Mouse (Mus musculus) left cerebral cortex, postnatal 36 days (tissue): ENCODE data around the gene Mphosph9. TPM values are rescaled to one million over a fixed set of nuclear protein-coding genes. Genes with fewer than 3 reads are reported as not detected.
"Not testable (repeated sequence)": the region's sequence is repeated elsewhere in the genome, so short reads cannot be mapped to it uniquely, and the experiment has no call there.

Source experiments
- DNase-seq, 2 experiments: peaks; one replicate each; pipeline ENCODE4 v3.0.0; 2021 to 2022; ENCODE audit warnings: low spot score in 2 of 2, mixed read lengths in 1 of 2
- intact Hi-C: fragments of 180-260 bp; cut with DNase I; formaldehyde crosslinking; loops from one replicate; pipeline ENCODE4 v1.15.1; 2025
- total RNA-seq, 2 experiments: library from RNA; stranded (reverse); gene quantifications; 2 replicates each; pipeline ENCODE4 v1.2.3; 2021

Gene Mphosph9
- total RNA-seq, 2 experiments from 2014 or later = 19.6 to 23.8 TPM

- intact Hi-C loops = loop anchor here (1.0 to 5.0 kb wide), 3 partner anchors 27 to 54 kb away; partner anchors contain the start of gene Pitpnm2
- no peak for DNase-seq
These were observed 106.1 kb downstream of the Mphosph9 start for GRCm38 (mm10) chr5:124221736-124222040.

- DNase-seq = peak; percentile 86 to 87
- intact Hi-C loops = loop anchor here (1.0 to 5.0 kb wide), 3 partner anchors 28 to 54 kb away; partner anchors contain the start of gene Pitpnm2
These were observed 106.6 kb downstream of the Mphosph9 start for GRCm38 (mm10) chr5:124221037-124221735.

DNA sequence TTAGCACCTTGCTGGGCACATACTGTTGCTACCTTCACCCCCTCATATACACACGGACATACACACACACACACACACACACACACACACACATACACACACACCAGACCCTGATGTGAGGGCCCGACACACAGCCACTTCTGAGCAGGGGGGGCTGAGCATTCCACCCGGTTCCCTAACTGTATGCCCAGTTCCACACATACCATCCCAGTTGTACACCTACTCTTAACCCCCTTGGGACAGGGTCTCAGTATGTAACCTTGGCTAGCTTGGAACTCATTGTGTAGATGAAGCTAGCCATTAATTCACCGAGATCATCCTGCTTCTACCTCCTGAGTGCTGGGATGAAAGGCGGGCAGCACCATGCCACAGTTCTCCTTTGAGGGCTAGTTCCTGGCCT lies 107.2 kb downstream of the Mphosph9 start:
- intact Hi-C loops = loop anchor here (2.0 to 5.0 kb wide), 2 partner anchors 28 to 53 kb away; partner anchors contain the start of gene Pitpnm2
- no peak for DNase-seq

GRCm38 (mm10) chr5:124219431-124219830 lies 108.3 kb downstream of the Mphosph9 start:
- intact Hi-C loops = no loop called here
- no peak for DNase-seq

DNA sequence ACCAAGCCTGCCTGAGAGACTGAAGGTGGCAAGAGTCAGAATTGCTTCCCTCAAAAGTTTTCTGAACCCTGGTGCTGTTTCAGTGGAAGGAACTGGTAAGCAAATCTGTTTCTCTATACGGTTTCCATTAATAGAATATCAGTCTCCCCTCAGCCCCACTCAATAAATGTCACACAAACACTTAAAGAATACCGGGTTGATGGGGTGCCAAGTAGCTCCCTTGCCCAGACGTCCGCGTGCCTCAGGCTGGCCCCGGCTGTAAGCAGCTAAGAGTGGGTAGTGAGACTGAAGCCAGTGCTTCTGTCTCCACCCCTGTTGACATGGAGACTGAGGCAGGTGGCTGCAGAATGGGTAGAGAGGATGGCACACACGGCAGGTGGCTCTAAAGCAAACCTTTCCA lies 108.8 kb downstream of the Mphosph9 start:
- intact Hi-C loops = no loop called here
- no peak for DNase-seq

GRCm38 (mm10) chr5:124217566-124218249 lies 110.1 kb downstream of the Mphosph9 start:
- intact Hi-C loops = no loop called here
- DNase-seq = peak; percentile 86 to 90

- intact Hi-C loops, DNase-seq: not testable (repeated sequence)
These were observed 110.7 kb downstream of the Mphosph9 start for GRCm38 (mm10) chr5:124217092-124217491.

DNA sequence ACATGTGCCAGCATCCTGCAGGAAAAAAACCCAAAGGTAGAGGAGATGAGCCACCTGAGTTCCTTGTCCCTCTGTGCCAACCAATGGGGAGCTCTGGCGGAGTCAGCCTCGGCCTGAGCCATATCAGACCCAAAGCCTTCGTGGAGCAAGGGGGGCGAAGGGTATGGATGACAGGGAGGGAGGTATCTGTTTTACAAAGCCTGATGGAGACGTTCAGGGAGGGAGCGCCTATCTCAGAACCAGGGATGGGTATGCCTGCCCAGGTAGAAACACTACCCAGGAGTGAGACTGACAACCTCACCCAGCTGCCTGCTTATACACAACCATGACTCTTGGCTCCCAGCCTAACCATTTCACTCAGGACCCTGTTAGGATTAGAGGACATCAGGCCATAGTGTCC lies 111.4 kb downstream of the Mphosph9 start:
- no peak for DNase-seq
- intact Hi-C loops = no loop called here

- intact Hi-C loops = no loop called here
- DNase-seq = no peak
These were observed 112.1 kb downstream of the Mphosph9 start for GRCm38 (mm10) chr5:124215647-124216046.

GRCm38 (mm10) chr5:124214516-124215145 lies 113.1 kb downstream of the Mphosph9 start:
- intact Hi-C loops = no loop called here
- no peak for DNase-seq

GRCm38 (mm10) chr5:124213588-124214469 lies 113.9 kb downstream of the Mphosph9 start:
- no peak for DNase-seq
- intact Hi-C loops = no loop called here

DNA sequence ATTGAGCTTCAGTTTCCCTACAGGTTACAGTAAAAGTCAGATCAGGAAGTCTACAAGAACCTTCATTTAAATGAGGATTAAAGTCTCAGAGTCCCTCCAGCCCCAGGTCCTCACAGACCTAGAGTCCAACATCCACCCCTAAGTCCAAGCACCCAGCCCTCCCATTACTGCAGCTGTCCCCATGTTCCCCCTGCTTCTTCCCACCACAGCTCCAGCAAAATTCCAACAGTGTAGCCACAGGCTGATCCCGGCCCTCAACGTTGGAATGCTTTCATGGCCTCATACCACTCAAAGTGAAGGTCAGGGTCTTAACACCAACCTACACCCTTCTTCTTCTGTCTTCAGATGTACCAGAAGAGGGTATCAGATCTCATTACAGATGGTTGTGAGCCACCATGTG lies 116.1 kb downstream of the Mphosph9 start:
- intact Hi-C loops = no loop called here
- no peak for DNase-seq

- intact Hi-C loops = no loop called here
- no peak for DNase-seq
These were observed 116.5 kb downstream of the Mphosph9 start for GRCm38 (mm10) chr5:124211234-124211633.

- intact Hi-C loops = no loop called here
- DNase-seq = no peak
These were observed 117.3 kb downstream of the Mphosph9 start for GRCm38 (mm10) chr5:124210281-124211016.

GRCm38 (mm10) chr5:124209850-124210249 lies 117.9 kb downstream of the Mphosph9 start:
- intact Hi-C loops = no loop called here
- no peak for DNase-seq

DNA sequence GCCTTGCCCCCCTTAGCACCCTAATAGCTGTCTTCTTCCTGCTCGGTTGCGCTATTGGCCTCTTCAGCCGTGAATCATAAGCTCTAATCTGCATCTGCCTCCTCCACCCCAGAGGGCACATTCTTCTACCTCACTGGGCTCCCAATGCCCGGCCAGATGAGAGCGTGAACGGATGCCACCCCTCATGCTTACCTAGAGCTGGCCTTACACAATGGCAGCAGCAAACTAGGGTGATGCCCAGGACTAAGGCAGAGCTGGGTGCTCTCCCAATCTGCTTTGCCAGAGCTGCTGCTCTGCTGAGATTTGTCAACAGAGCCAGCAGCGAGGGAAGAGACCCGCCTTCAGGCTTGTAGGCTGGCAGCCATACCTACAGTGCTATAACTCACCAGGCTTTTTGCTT lies 119.7 kb downstream of the Mphosph9 start:
- DNase-seq = no peak
- intact Hi-C loops = no loop called here

DNA sequence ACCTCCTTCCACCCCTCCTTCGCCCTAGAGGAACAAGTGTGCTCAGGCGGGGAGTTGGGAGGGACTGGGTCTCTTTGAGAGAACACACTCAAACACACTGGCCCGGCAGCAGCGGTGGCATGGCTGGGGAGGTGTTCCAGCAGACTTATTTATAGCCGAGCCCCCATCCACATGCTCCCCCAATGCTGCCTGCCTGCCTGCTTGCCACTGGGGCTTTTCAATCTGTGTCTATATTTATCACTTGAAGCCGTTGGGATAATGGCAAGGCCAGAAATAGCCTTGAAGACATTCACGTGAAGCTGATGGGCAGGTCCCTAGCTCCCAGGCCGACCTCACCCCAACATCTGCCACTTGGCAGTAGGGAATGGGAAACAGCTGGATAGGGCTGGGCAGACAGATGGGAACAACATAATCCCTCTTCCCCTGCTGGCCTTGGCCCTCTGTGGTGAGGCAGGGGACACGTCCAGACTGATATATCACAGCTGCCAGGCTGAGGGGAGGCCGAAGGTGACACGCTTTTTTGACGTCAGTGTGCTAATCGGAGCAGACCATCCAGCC lies 121.2 kb downstream of the Mphosph9 start:
- intact Hi-C loops = no loop called here
- DNase-seq = no peak

DNA sequence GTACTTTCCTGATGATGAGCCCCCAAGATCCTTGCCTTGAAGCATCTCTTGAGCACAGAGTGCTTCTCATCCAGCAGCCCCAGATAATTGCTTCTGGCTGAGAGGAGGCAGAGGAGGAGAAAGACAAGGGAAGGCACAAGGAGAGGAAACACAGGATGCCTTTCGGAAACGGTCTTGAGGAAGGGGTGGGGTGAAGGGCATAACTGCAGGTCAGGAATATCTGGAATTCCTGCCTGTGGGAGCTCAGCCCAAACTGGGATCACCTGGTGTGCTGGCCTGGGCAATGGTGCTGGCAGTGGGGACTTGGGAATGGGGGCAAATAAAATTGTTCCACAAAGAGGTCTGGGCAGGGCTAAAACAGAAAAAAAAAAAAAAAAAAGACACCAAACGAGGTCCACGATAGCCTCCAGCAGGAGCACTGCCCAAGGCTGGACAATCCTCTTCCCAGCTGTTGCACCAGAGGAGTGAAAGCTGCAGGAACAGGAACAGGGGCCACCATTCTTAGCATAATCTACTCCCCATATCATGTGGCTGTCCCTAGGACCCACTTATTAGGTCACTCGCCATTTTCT lies 121.9 kb downstream of the Mphosph9 start:
- DNase-seq = no peak
- intact Hi-C loops = no loop called here

- intact Hi-C loops = no loop called here
- no peak for DNase-seq
These were observed 122.6 kb downstream of the Mphosph9 start for GRCm38 (mm10) chr5:124205211-124205610.
